Mouse (Mus musculus): ENCODE results near the gene Olfr961. TPM values are rescaled to one million over a fixed set of nuclear protein-coding genes. Genes with fewer than 3 reads are reported as not detected.

Olfr961 gene
- polyA plus RNA-seq, 2 experiments = not detected

DNA sequence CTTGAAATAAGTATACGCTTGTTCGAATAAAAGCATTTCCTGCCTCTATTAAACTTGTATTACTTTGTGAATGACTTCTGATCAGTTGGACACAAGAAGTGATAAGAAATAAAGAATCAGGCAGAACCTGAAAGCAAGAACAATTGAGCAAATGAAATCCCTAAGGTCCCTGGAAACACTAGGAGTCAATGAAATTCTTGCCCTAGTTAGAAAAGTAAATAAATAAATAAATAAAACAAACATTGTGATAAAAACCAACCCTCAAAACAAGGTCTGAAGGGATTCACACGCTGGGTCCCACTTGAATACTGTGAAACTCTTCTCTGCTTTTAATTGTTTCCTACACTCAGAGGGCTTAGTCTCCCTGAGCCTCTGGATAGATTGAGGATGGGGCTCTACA, 34.5 kb upstream of the Olfr961 start, which contains the start of gene Olfr148:
Gene Olfr148 (plus strand): TSS at position 301 of the 400 bp plus-strand sequence.
- Histone ChIP-seq H3K27me3 (ENCODE audit: control insufficient read depth, insufficient read depth, low read length) (no peaks in the 10 kb centered on the region), H3K27ac (no peak within 1 kb of the TSS), H3K9me3 (ENCODE audit: control insufficient read depth, low read length) (no peaks in the 10 kb centered on the region), H3K4me1 (replicated peaks; ENCODE audit: control insufficient read depth in 2 of 2, insufficient read depth in 2 of 2, low read length in 1 of 2) (no peaks in the 10 kb centered on the region), H3K36me3 (replicated peaks; ENCODE audit: control insufficient read depth, insufficient read depth, low read depth) (no peaks in the 10 kb centered on the region), H3K4me2 (ENCODE audit: low read depth) (no peak within 1 kb of the TSS), H3K4me3 (ENCODE audit: insufficient read depth in 1 of 2, low read depth in 2 of 2, low read length in 2 of 2) (no peak within 1 kb of the TSS), H3K9ac (replicated peaks) (no peak within 1 kb of the TSS)
- no peak for TF ChIP-seq CTCF (IDR thresholded peaks at IDR 0.05; ENCODE audit: low read depth)
- no peak for TF ChIP-seq EP300 (IDR thresholded peaks at IDR 0.05; ENCODE audit: low read depth)
- DNase-seq (ENCODE audit: low read depth in 3 of 3, low spot score in 3 of 3) = no peak
- WGBS (ENCODE audit: insufficient replicate concordance) = 47% methylated on average over 3 of the region's 3 CpGs
- no peak for ATAC-seq (ENCODE audit: insufficient read depth)

DNA sequence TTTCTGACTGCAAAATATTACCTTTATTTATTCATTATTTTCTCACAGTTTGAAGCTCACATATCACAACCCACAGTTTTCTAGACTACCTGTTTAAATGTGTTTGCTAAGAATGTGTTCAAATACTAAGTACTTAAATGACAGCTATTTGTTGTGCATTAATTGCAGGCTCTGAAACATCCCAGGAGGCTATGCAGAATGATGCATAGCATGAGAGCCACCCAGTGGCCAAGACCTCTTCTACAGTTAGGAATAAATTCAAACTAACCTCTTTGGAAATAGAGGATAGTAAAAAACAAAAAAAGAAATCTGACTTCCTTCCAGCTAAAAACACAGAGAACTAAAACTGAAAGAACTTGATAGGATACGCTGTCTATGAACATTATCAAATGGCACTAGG, 32.9 kb upstream of the Olfr961 start:
- Histone ChIP-seq H3K4me3 (ENCODE audit: insufficient read depth in 1 of 2, low read depth in 2 of 2, low read length in 2 of 2) (no peak overlapping the region), H3K4me1 (replicated peaks; ENCODE audit: control insufficient read depth in 2 of 2, insufficient read depth in 2 of 2, low read length in 1 of 2) (no peaks in the 10 kb centered on the region), H3K27me3 (ENCODE audit: control insufficient read depth, insufficient read depth, low read length) (no peaks in the 10 kb centered on the region), H3K9ac (replicated peaks) (no peak overlapping the region), H3K9me3 (ENCODE audit: control insufficient read depth, low read length) (no peaks in the 10 kb centered on the region), H3K27ac (no peak overlapping the region), H3K4me2 (ENCODE audit: low read depth) (no peak overlapping the region), H3K36me3 (replicated peaks; ENCODE audit: control insufficient read depth, insufficient read depth, low read depth) (no peaks in the 10 kb centered on the region)
- TF ChIP-seq CTCF (IDR thresholded peaks at IDR 0.05; ENCODE audit: low read depth) = no peak
- TF ChIP-seq EP300 (IDR thresholded peaks at IDR 0.05; ENCODE audit: low read depth) = no peak
- DNase-seq (ENCODE audit: low read depth in 3 of 3, low spot score in 3 of 3) (no peak), ATAC-seq (ENCODE audit: insufficient read depth) (no peak)
- 36% methylated on average over 1 of the region's 1 CpGs for WGBS (ENCODE audit: insufficient replicate concordance)

DNA sequence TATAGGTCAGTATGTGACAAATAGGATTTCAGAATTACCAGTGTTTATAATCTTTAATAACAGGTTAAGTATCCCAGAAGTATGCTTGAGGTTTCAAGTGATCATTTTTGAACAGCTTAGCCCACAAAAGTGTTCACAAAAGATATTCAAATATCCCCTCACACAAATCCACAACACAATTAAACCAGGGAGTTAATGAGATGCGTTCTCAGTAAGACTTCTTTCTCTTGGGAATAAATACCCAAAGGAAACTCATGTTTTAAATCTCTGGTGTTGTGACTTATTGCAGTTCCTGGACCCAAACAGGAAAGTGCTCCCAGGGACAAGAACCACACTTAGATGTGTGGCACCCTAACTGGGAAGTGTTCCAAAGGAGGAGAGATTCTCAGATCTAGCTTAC, 23.8 kb upstream of the Olfr961 start, which contains the start of gene Olfr960:
Gene Olfr960 (plus strand): TSS at position 301 of the 400 bp plus-strand sequence.
- no peak for ATAC-seq (ENCODE audit: insufficient read depth)
- no peaks in the 10 kb centered on the region for H3K4me1 ChIP-seq (replicated peaks; ENCODE audit: control insufficient read depth in 2 of 2, insufficient read depth in 2 of 2, low read length in 1 of 2)
- H3K36me3 ChIP-seq (replicated peaks; ENCODE audit: control insufficient read depth, insufficient read depth, low read depth) = no peaks in the 10 kb centered on the region
- TF ChIP-seq EP300 (IDR thresholded peaks at IDR 0.05; ENCODE audit: low read depth) = no peak
- no peak for TF ChIP-seq CTCF (IDR thresholded peaks at IDR 0.05; ENCODE audit: low read depth)
- H3K4me2 ChIP-seq (ENCODE audit: low read depth) = no peak within 1 kb of the TSS
- no peaks in the 10 kb centered on the region for H3K27me3 ChIP-seq (ENCODE audit: control insufficient read depth, insufficient read depth, low read length)
- no peak within 1 kb of the TSS for H3K4me3 ChIP-seq (ENCODE audit: insufficient read depth in 1 of 2, low read depth in 2 of 2, low read length in 2 of 2)
- DNase-seq (ENCODE audit: low read depth in 3 of 3, low spot score in 3 of 3) = no peak
- H3K9ac ChIP-seq (replicated peaks) = no peak within 1 kb of the TSS
- WGBS (ENCODE audit: insufficient replicate concordance) = 61% methylated on average over 1 of the region's 1 CpGs
- no peak within 1 kb of the TSS for H3K27ac ChIP-seq
- no peaks in the 10 kb centered on the region for H3K9me3 ChIP-seq (ENCODE audit: control insufficient read depth, low read length)

DNA sequence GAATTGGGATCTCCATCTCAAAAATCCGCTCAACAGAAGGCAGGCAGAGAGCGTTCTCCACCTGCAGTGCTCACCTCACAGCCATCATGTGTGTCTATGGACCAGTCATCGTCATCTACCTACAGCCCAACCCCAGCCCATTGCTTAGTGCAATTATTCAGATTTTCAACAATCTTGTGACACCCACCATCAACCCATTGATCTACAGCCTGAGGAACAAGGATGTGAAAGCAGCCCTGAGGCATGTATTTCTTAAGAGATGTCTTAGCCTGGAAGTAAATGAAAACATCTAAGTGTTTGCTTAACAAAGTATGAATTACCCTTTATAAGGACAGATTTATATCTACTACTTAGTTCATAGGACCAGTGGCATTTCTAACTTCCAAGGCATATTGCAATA, 21.1 kb upstream of the Olfr961 start:
- no peak overlapping the region for H3K9ac ChIP-seq (replicated peaks)
- no peak overlapping the region for H3K27ac ChIP-seq
- ATAC-seq (ENCODE audit: insufficient read depth) (no peak), DNase-seq (ENCODE audit: low read depth in 3 of 3, low spot score in 3 of 3) (no peak)
- 48% methylated on average over 3 of the region's 3 CpGs for WGBS (ENCODE audit: insufficient replicate concordance)
- no peaks in the 10 kb centered on the region for H3K36me3 ChIP-seq (replicated peaks; ENCODE audit: control insufficient read depth, insufficient read depth, low read depth)
- no peaks in the 10 kb centered on the region for H3K4me1 ChIP-seq (replicated peaks; ENCODE audit: control insufficient read depth in 2 of 2, insufficient read depth in 2 of 2, low read length in 1 of 2)
- TF ChIP-seq EP300 (IDR thresholded peaks at IDR 0.05; ENCODE audit: low read depth) (no peak), CTCF (IDR thresholded peaks at IDR 0.05; ENCODE audit: low read depth) (no peak)
- no peak overlapping the region for H3K4me3 ChIP-seq (ENCODE audit: insufficient read depth in 1 of 2, low read depth in 2 of 2, low read length in 2 of 2)
- no peaks in the 10 kb centered on the region for H3K27me3 ChIP-seq (ENCODE audit: control insufficient read depth, insufficient read depth, low read length)
- no peak overlapping the region for H3K4me2 ChIP-seq (ENCODE audit: low read depth)
- H3K9me3 ChIP-seq (ENCODE audit: control insufficient read depth, low read length) = no peaks in the 10 kb centered on the region

DNA sequence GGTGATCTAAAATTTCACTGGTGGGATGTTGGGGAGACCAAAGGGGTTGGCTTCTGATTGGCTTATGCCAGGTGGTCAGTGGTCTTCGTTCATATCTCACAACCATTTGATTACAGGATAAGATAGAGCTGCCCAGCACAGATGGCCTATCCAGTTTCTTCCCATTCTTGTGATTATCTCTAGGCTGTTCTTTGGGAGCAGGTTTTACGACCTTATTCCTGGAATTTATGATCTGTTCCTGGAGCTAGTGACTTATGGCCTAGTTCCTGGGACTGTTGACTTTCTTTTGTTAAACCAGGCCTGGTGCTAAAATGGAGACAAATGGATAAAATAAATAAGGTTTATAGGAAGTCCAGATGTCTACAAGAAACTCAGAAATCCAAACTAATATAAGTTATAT, 20.2 kb upstream of the Olfr961 start:
- DNase-seq (ENCODE audit: low read depth in 3 of 3, low spot score in 3 of 3) = no peak
- no peak for TF ChIP-seq EP300 (IDR thresholded peaks at IDR 0.05; ENCODE audit: low read depth)
- TF ChIP-seq CTCF (IDR thresholded peaks at IDR 0.05; ENCODE audit: low read depth) = no peak
- Histone ChIP-seq H3K9ac (replicated peaks) (no peak overlapping the region), H3K36me3 (replicated peaks; ENCODE audit: control insufficient read depth, insufficient read depth, low read depth) (no peaks in the 10 kb centered on the region), H3K4me3 (ENCODE audit: insufficient read depth in 1 of 2, low read depth in 2 of 2, low read length in 2 of 2) (no peak overlapping the region), H3K4me2 (ENCODE audit: low read depth) (no peak overlapping the region), H3K4me1 (replicated peaks; ENCODE audit: control insufficient read depth in 2 of 2, insufficient read depth in 2 of 2, low read length in 1 of 2) (no peaks in the 10 kb centered on the region), H3K27me3 (ENCODE audit: control insufficient read depth, insufficient read depth, low read length) (no peaks in the 10 kb centered on the region), H3K9me3 (ENCODE audit: control insufficient read depth, low read length) (no peaks in the 10 kb centered on the region), H3K27ac (no peak overlapping the region)
- no peak for ATAC-seq (ENCODE audit: insufficient read depth)
- WGBS (ENCODE audit: insufficient replicate concordance) = 25% methylated on average over 2 of the region's 2 CpGs
